Mouse (Mus musculus) embryonic fibroblast, embryonic 13.5 days (primary cell): ENCODE measurements around the gene Gm21964. TPM values are rescaled to one million over a fixed set of nuclear protein-coding genes. Genes with fewer than 3 reads are reported as not detected.
A peak's percentile ranks its signal among the peaks of the same experiment; 100 is the strongest.

Source experiments
- H3K27ac ChIP-seq: 2 replicates; pipeline ENCODE4 v1.5.1; 2012; ENCODE audit warnings: low read length, control low read depth, inconsistent platforms; ENCODE audit not compliant: insufficient read depth
- H3K4me1 ChIP-seq: 2 replicates; pipeline ENCODE4 v1.6.1; 2011; ENCODE audit warnings: low read length; ENCODE audit not compliant: control insufficient read depth, insufficient read depth
- H3K4me3 ChIP-seq: 2 replicates; pipeline ENCODE4 v1.5.1; 2011; ENCODE audit warnings: mild to moderate bottlenecking, control low read depth, low read length; ENCODE audit not compliant: insufficient read depth
- CTCF ChIP-seq: IDR thresholded peaks from 2 replicates; pipeline ENCODE4 v1.5.1; 2011; ENCODE audit warnings: mild to moderate bottlenecking, control low read depth, low read length, moderate library complexity, borderline replicate concordance; ENCODE audit not compliant: insufficient read depth
- POLR2A ChIP-seq: IDR thresholded peaks from 2 replicates; pipeline ENCODE4 v1.6.1; 2011; ENCODE audit warnings: low read depth, mild to moderate bottlenecking, control low read depth, low read length, moderate library complexity
- polyA plus RNA-seq: library from polyadenylated mRNA; stranded (reverse); fragments of >200 nt; gene quantifications from 2 replicates; pipeline ENCODE4 v1.2.4, GENCODE M21; 2011; ENCODE audit warnings: low read depth; ENCODE audit not compliant: missing spikeins, insufficient read length

Gene Gm21964
- polyA plus RNA-seq, 1 experiment, result not detected

GRCm38 (mm10) chr8:110082416-110083105 lies 18.4 kb upstream of the Gm21964 start:
- TF ChIP-seq CTCF (no peak), POLR2A (no peak)
- no peak overlapping the region for H3K27ac ChIP-seq
- no peaks in the 10 kb centered on the region for H3K4me1 ChIP-seq
- H3K4me3 ChIP-seq, result no peak overlapping the region

- TF ChIP-seq POLR2A (no peak), CTCF (no peak)
- H3K27ac ChIP-seq, result no peak overlapping the region
Measured at GRCm38 (mm10) chr8:110091869-110092268, 9.1 kb upstream of the Gm21964 start.

GRCm38 (mm10) chr8:110101676-110102075 lies 669 bp downstream of the Gm21964 start:
- no peaks in the 10 kb centered on the region for H3K4me1 ChIP-seq
- H3K27ac ChIP-seq, result no peak overlapping the region
- no peak overlapping the region for H3K4me3 ChIP-seq
- TF ChIP-seq CTCF (no peak), POLR2A (no peak)

More at GRCm38 (mm10) chr8:110091869-110092268, 9.1 kb upstream of the Gm21964 start:
- no peaks in the 10 kb centered on the region for H3K4me1 ChIP-seq
- no peak overlapping the region for H3K4me3 ChIP-seq

- TF ChIP-seq POLR2A, result no peak
- TF ChIP-seq CTCF, result no peak
- no peak within 1 kb of the TSS for H3K4me3 ChIP-seq
- H3K4me1 ChIP-seq, result no peaks in the 10 kb centered on the region
- no peak within 1 kb of the TSS for H3K27ac ChIP-seq
Measured at GRCm38 (mm10) chr8:110102653-110103052, 1.6 kb downstream of the Gm21964 start, which contains the start of gene Gm17720. Gene Gm17720, minus strand, starts transcription at chr8:110102753.

- Histone ChIP-seq H3K4me3 (no peak overlapping the region), H3K4me1 (no peaks in the 10 kb centered on the region), H3K27ac (no peak overlapping the region)
- TF ChIP-seq CTCF (peak; percentile 31; the same call in 1 of the 2 replicates), POLR2A (no peak)
Measured at GRCm38 (mm10) chr8:110119715-110120114, 18.7 kb downstream of the Gm21964 start.

GRCm38 (mm10) chr8:110130537-110130936 lies 29.5 kb downstream of the Gm21964 start:
- Histone ChIP-seq H3K4me1 (no peaks in the 10 kb centered on the region), H3K27ac (no peak overlapping the region), H3K4me3 (no peak overlapping the region)
- TF ChIP-seq CTCF (peak; percentile 88), POLR2A (no peak)

GRCm38 (mm10) chr8:110134236-110134635 lies 33.2 kb downstream of the Gm21964 start:
- Histone ChIP-seq H3K27ac (no peak overlapping the region), H3K4me1 (no peaks in the 10 kb centered on the region), H3K4me3 (no peak overlapping the region)
- no peak for TF ChIP-seq CTCF
- no peak for TF ChIP-seq POLR2A

GRCm38 (mm10) chr8:110135515-110135914 lies 34.5 kb downstream of the Gm21964 start:
- no peak overlapping the region for H3K27ac ChIP-seq
- TF ChIP-seq POLR2A (no peak), CTCF (no peak)
- no peak overlapping the region for H3K4me3 ChIP-seq
- no peaks in the 10 kb centered on the region for H3K4me1 ChIP-seq

GRCm38 (mm10) chr8:110140156-110140555 lies 39.1 kb downstream of the Gm21964 start:
- Histone ChIP-seq H3K27ac (no peak overlapping the region), H3K4me3 (no peak overlapping the region), H3K4me1 (no peaks in the 10 kb centered on the region)
- TF ChIP-seq CTCF (no peak), POLR2A (no peak)

- H3K4me1 ChIP-seq, result no peaks in the 10 kb centered on the region
- TF ChIP-seq CTCF, result no peak
- TF ChIP-seq POLR2A, result no peak
- H3K27ac ChIP-seq, result no peak overlapping the region
- H3K4me3 ChIP-seq, result no peak overlapping the region
Measured at GRCm38 (mm10) chr8:110140770-110141169, 39.8 kb downstream of the Gm21964 start.
